Mouse (Mus musculus) embryo, embryonic 10 days (tissue): Measurements from ENCODE around the gene Ube2q2.
A peak's percentile ranks its signal among the peaks of the same experiment; 100 is the strongest.
"Not testable (repeated sequence)": the region's sequence is repeated elsewhere in the genome, so short reads cannot be mapped to it uniquely, and the experiment has no call there.

Experiments used
- DNase-seq: peaks from one replicate; pipeline ENCODE4 v3.0.0-alpha.2; 2015; ENCODE audit warnings: low spot score

The Ube2q2 gene

DNA sequence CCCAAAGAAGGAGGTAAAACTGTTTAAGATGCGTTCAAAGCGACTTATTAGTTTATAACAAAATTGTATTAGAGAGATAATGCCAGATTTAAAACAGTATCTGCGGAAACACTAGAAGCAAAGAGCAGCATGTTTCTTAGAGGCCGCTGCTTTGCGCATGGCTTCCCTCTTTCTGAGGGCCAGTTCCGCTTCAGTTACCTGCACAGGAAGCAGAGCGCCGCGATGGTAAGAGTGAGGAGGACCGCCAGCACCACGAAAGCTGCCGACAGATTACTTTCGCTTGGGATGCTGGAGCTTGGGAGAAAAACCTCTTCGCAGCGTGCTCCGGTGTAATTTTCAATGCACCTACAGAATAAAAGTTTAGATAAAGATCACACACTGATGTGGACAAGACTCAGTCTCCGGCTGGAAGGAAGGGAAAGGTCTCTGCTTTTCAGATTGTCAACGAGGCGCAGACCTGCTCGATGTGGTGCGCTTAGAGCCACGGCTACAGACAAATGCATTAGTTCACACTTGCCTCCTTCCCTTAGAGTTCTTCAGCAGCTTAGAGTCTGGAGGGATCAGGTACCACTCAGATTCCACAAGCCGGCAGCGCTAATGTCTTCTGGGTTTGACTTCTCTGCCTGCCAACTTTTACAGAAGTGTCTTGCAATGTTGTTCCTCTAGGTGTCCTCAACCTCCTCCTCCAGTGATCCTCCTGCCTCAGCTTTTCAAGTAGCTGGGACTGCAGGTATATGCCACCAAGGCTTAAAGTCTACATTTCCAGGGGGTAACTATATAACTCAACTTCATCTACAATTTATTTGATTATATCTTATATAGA lies 93.4 kb downstream of the Ube2q2 start:
- DNase-seq: peak; percentile 27

DNA sequence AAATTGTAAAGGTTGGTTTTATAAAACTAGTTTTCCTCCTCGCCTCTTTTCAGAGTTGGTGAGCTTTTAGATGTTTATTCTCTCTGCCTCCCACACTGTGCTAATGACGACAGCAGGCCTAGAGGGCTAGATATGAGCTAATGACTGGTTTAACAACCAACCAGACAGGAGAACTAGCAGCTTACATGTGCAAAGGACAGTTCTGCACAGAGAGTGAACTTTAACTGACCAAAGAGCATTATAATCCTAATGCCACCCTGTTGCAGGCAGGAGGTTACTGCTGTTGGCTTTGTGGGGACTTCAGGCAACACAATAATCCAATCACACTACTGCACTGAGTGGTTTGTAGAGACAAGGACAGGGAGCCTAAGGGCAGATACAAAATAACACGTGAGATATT lies 94.6 kb downstream of the Ube2q2 start:
- DNase-seq: no peak

DNA sequence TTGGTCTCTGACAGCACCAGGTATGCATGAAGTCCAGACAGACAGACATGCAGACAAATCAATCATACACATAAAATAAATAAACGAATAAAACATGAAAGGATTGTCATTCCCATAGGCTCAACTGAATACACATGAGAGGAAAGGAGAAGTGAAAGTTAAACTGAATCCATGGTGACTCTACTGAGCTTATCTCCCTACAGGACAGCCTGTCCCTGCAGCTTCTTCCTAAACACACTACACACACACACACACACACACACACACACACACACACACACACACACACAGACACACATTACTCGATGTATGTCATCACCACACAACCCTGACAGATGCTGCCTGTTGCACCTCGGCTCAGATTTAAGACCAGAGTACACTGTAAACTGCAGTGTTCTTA lies 95.4 kb downstream of the Ube2q2 start:
- DNase-seq: no peak

DNA sequence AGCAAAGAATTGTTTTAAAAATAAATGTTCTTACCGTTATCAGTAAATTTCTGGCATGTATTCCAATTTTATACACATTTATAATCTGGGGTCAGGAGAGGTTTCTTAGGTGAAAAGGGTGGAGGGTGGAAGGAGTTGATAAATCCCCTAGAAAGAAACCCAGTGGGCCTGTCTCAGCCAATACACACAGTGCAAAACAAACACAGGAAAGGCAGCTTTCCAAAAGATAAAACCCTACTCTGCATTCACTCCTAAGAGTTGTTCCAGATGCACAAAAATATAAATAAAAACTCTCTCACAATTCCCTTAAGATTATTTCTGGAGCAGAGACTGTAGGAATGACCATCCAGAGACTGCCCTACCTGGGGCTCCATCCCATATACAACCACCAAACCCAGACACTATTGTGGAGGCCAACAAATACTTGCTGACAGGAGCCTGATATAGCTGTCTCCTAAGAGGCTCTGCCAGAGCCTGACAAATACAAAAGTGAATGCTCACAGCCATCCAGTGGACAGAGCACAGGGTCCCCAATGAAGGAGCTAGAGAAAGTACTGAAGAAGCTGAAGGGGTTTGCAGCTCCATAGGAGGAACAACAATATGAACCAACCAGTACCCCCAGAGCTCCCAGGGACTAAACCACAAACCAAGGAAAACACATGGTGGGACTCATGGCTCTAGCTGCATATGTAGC lies 96.5 kb downstream of the Ube2q2 start:
- DNase-seq: not testable (repeated sequence)

DNA sequence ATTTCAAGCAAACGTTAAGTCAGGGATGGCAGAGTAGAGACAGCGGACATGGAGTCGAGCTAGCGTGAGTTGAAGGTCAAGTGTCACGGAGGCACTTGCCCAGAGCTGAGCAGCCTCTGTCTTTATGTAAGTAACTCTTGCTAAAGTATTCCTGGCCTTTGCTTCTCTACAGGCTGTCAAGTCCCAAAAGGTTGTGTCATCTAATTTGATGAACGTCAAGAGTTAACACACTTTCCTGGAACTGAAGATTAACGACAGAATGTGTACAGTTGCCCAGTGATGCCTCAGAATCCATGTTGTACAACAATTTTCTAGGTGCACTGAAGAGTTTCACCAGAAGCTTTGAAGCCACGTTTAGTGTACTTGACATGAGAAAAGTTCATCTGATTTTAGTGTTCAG lies 97.8 kb downstream of the Ube2q2 start:
- no peak for DNase-seq

DNA sequence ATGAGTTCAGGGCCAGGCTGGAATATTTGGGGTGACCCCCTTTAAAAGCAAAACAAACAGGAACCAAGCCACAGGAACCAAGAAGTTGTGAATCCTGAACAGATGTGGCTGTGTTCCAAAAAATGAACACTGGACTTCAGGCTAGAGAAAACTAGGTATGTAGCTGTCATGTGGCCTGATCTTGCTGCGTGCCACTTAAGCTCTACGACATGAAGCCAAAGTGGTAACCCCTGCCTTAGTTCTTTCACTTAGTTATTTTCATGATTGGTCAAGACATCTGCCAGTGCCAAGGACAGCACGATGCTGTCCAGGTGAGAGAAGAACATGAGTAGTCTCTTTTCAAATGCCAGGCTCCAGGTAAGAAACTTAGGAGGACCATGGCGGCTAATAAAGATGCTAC lies 98.3 kb downstream of the Ube2q2 start:
- DNase-seq: no peak

DNA sequence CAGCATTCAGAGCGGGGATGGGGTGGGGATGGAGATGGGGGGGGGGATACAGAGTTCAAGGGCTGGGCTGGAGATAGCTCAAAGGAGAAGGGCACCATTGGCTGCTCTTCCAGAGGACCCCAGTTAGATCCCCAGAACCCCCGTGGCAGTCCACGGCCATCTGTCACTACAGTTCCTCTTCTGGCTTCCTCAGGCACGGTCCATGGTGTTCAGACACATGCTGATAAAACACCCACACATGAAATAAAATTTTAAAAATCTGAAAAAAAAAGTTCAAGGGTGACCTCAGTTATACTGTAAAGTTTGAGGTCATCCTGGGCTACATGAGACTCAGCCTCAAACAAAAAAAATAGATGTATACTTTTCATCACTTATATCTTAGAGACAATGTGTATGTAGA lies 99.8 kb downstream of the Ube2q2 start:
- no peak for DNase-seq

DNA sequence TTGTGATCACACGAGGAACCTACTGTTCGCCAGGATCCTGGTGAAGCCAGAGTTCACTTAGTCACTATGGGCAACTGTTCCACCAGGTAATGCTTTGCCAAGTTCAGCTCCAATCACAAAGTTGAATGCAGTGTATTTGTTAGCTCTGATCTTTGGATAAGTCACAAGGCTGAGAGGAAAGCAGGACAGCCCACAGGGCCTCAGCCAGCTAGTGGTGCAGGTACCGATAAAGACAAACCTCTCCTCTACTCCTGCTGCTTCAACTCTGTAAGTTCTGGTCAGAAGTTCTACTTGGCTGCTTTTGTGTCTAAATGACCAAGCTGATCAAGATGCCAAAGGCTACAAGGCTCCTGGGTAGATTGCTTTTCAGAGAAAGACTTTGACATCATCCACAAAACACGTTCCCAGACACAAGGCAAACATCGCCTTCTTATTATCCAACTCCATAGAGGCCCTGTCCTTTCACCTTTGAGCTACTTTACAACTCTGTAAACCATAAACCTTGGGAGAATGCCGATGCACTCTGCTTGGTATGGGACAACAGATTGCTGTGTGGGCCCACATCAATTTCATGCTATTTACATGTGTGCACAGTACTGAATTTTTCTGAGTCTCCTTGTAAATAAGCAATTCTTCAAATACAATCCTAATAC lies 102.1 kb downstream of the Ube2q2 start:
- DNase-seq: no peak

DNA sequence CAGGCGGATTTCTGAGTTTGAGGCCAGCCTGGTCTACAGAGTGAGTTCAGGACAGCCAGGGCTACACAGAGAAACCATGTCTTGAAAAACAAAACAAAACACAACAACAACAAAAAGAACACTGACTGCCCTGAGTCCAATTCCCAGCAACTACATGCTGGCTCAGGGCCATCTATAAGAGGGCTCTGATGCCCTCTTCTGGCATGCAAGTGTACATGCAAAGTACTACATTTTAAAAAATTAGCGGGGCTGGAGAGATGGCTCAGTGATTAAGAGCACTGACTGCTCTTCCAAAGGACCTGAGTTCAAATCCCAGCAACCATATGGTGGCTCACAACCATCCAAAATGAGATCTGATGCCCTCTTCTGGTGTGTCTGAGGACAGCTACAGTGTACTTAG lies 103.4 kb downstream of the Ube2q2 start:
- not testable (repeated sequence) for DNase-seq

DNA sequence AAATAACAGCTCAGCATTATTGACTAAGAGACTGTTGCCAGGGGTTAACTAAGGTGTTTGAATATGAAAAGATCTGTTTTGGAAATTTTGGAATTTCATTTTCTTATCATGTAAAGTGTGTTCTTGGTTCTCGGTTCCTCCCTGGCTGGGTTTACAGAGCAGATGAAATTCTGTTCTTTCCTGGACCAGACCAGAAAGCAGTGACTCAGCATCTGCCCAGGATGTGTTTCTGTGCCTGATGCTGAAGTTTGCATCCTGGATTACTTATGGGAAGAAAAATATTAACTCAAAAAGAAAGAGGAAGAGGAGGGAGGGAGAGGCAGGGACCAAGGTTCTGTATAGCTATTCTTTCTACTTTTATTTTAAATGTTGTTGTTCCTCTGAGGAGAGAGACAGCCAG lies 105.2 kb downstream of the Ube2q2 start:
- DNase-seq: no peak

DNA sequence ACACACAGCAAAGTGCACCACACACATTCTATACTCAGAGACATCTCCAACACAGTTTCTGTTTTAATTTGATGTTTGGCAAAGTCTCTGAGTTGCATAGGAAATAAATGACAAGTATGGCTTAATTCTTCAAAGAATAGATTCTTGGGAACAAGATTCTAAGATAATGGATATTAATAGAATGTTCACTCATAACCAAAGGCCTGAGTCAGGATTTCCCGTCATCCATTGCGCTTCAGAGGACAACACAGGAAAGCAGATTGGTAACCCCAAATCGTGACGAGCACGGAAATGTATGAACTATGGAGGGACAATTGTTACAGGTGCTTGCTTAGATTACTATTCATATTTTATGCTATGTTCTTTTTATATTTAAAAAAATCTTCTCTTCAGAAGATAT lies 106.4 kb downstream of the Ube2q2 start:
- no peak for DNase-seq

DNA sequence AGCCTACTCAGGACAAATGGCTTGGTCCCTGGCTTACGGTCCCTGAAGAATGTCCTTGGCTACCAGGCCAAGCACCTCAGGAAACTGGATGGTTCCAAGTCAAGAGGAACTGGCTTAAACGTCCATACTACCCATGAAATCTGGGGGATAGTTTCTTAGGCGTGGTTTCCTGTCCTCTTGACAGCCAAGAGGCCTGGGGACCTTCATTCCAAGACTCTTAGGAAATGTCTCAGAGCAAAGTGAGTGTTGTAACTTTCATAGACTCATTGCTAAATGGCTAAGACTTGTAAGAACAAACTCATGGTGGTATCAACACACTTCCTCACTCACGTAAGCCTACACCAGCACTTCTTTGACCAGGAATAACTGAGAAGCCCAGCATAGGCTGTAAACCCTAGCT lies 107.0 kb downstream of the Ube2q2 start:
- DNase-seq: no peak

DNA sequence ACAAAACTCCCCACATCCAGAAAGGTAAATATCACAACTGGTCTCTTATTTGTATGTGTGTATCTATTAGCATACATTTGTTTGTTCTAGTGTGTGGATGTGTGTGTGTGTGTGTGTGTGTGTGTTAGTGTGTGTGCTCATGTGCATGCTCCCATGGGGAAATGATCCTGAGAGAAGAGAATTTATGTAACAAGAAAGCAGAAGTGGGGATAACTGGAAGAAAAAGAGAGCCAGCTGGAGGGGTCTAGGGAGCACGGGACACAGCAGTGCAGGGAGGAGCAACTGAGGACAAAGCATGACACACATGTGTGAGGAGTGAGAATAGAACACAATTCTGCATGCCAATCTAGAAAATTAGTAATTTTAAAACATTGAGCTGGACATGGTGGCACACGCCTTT lies 108.5 kb downstream of the Ube2q2 start:
- no peak for DNase-seq
